Mouse (Mus musculus) CD4-positive, CD25-positive, alpha-beta regulatory T cell, adult 2 months (primary cell): Measurements from ENCODE around the gene Zdhhc23.

Experiments used
- DNase-seq: peaks from one replicate; pipeline ENCODE4 v3.0.0-alpha.2; 2012; ENCODE audit warnings: low read depth, low spot score

The Zdhhc23 gene

DNA sequence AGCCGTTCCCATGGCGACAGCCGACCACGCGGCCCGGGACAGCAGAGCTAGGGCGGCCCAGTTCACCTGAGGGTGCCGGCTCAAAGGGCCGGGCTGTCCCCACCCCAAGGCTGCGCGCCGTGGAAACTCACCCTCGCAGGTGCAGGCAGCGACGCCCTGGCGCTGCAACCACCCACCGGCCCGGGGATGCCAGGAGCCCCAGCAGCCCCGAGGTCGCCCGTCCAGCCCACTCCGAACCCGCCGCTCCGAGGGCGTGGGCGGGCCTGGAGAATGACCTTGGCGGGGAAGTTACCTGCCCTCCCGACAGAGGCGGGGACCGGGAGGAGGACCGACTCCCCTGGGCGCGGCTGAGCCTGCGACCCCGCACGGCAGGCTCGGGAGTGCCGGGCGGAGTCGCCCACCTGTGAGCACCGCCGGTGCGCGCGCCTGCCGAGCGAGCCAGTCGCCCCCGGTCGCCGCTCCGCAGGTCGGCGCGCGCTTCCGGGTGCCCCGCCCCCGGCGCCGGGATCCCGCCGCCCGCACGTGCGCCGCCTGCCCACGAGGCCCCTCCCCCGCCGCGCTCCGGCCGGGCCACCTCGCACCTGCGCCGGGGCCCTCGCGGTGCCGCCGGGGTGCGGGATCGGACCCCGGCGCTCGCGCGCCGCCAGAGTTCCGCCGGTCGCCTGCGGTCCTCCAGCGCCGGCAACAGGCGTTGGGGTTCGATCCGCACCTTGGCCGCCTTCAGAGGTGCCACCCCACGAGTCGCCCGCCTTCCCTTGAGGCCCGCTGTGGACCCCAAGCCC, at the start of gene Zdhhc23:
Gene Zdhhc23, minus strand, starts transcription at position 464 of the 782 bp plus-strand sequence.
- peak; percentile 77 for DNase-seq

DNA sequence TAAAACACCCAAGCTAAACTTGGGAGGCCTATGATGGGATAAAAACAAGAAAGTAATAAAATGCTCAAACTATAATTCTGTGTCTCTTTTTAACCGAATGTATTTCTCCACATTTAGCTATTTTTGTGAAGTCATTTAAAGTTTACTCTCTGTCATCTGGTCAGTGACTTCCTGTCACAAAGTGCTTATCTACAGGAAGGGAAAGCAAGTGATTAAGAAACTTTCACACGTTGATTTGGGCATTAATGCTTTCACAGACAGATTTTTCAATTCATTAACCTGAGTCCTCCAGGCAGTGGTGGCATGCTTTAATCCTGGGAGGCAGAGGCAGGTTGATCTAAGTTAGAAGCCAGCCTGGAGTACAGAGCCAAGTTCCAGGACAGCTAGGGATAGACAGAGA, 49.7 kb upstream of the Zdhhc23 start:
- DNase-seq = no peak

DNA sequence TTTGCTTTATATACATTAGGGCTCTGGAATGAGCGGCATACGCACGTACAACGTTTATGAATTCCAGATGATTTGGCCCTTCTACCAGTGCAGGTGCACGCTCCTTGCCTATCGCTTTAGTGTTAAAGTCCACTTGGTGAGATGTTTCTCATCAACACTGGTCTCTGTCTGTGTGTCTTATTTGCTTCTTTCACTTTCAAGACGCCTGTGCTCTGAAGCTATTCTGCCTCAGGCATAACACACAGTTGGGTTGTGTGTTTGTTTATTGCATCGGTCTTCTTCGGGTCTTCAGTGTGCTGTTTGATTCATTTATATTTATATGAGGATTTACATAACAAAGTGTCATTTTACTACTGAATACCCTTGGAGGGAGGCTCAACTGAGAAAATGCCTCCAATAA, 47.2 kb upstream of the Zdhhc23 start:
- no peak for DNase-seq

DNA sequence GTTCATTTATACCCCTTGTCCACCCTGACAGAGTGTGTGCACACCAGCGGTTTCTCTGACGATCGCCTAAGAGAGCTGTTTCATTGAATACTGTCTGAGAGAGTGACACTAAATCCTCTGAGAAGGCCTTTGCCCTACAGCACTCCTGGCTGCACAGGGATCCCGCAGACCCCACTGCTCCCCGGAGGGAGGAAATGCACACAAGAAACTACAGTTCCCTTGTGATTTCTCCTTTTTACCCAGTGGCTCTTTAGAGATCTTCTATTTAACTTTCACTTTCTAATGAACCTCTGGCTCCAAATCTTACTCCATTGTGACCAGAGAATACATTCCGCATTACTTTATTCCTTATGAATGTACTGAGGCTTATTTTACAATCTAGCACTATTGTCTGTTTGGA, 46.6 kb upstream of the Zdhhc23 start:
- DNase-seq = no peak

DNA sequence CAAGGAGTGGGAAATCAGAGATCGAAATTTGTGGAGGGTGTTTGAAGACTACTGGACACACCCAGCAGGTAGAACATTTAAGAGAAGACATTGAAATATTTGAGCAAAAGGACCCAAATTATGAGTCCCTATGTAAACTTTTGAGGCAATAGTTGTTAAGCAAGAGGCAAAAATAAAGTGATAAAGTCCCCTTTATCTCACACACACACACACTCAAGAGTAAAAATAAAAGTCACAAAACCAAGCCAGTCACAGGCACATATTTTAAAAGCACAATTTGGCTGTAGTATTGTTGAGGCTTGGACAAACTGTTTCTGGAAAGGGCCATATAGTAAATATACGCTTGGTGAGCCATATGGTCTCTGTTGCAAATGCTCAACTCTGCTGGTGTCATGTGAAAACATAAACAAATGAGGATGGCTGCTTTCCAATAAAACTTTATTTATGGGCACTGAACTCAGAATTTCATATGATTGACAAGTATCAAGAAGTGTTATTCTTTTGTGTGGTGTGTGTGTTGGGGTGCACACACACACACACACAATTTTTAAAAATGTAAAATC, 39.5 kb upstream of the Zdhhc23 start:
- DNase-seq = no peak

DNA sequence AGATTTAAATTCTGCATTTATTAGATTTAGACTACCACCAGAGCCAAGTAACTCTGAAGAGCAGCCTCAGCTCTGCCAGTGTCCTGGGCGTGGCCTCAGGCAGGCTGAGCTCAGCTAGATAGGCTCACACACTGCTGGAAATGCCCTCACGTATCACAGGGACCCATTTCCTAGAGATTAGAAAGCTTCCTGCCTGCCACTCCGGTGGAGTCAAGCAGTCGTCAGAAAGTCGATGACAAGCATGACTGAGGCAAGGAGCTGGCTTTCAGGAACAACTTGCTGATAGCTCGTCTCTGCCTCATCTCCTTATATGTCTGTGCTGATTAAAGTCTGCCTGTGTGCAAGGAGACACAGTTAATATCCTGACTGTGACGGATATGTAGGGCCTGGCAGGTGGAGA, 38.8 kb upstream of the Zdhhc23 start:
- peak; percentile 17 for DNase-seq

DNA sequence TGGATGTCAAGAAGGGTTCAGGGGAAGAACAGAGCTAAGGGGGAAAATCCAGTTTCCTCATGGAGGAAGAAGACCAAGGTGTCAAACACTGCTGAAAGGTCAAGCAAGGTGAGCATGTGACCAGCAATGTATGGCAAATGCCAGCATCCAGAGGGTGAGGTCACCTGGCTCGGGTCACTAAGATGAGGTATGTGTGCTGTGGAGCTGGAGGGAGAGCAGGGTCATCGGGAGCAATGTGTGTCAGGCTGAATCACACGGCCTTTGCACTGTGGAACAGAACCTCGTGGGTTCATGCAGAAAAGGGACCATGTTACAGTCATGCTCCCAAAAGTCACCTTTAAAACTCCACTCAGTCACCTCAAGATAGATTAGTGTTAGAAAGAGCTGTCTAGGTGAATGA, 38.1 kb upstream of the Zdhhc23 start:
- no peak for DNase-seq

DNA sequence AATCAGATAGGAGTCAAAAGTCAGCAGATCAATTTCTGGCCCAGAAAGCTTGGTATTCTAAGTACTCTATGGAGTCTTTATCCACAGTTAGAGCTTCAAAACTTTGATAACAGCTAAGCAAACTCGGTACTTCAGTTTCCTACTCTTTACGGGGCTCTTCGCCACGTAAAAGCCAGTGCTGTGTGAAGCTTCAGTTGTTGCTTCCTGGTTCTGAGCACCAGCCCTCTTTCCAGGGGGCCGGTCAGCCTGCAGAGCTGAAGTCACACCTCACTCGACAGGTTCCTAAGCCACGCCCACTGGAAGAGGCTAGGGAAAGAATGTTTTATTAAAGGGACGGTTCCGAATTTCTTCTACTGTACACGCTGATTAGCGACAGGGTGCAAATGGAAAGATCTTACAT, 36.6 kb upstream of the Zdhhc23 start:
- peak; percentile 77 for DNase-seq

DNA sequence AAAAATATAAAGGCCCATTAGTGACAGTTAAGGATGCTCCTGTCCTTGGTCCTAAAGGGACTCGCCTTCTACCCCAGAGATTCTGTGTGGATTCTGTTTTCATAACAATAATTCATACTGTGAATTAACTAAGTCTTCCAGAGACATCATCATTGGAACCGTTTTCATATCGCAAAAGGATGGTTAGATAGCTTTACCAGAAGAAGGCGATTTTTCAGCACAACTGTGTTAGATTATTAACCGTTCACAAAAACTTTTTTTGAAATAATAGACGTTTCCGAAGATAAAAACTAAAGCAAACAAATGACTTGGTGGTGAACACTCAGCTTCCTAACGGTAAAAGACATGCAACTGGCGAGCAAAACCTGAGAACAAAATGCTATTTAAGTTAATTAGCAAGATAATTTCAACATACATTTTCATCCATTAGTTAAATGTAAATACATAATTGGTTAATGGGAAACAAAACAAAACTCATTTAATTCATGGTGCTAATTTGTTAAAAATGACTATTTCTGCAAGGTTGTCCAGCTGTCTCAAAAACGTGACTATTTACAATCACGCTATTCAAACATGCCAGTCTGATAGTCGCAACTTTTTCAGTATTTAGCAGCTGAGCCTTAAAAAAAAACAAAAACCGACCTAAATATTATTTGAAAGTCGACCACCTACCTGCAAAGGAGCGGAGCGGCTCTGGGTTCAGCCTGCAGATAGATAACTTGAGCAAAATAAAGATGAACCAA, 36.0 kb upstream of the Zdhhc23 start:
- no peak for DNase-seq

DNA sequence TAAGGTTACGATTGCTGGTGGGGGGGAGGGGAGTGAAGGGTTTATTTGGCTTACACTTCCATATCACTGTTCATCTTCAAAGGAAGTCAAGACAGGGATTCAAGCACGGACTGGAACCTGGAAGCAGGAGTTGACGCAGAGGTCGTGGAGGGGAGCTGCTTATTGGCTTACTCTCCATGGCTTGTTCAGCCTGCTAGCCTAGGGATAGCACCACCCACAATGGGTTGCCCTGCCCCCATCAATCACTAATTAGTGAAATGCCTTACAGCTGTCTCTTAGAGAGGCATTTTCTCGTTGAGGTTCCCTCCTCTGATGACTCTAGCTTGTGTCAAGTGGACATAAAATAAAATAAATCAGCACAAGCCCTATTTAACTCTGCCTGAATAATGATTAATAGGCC, 31.4 kb upstream of the Zdhhc23 start:
- no peak for DNase-seq

DNA sequence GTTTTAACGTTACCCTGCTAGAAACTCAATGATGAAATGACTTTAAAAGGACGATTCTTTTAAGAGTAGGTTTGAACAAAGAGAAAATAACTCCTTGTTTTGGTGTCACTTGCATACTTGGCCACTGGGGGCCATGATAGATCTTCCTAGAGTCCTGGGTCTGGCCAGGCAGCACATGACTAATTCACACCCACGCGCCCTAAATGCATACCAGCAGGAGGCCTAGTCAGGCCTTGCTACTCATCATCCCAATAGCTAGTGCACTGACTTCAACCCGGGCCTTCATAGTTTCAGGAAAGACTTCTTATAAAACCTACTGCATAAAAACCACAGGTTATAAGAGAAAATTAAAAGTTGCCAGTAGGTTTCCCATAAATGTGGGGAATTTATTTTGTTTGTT, 22.5 kb upstream of the Zdhhc23 start:
- peak; percentile 19 for DNase-seq

DNA sequence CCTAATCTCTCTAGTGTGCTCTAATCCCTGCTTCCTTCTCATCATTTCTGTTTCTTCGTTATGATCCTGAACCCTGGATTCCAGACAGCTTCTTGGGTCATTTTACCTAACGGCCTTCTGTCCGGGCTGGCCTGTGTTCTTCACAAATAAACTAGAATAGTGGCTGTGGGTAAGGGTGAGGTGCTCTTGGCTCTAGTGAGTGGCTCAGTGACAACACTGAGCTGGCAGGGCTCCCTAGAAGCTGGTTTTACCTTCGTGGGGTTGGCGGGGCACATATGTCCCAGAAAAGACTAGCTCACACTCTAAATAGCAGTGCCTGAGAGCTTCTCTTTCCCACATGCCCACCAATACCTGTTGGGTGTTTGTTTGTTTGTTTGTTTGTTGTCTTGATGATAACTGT, 19.9 kb upstream of the Zdhhc23 start:
- DNase-seq = no peak

DNA sequence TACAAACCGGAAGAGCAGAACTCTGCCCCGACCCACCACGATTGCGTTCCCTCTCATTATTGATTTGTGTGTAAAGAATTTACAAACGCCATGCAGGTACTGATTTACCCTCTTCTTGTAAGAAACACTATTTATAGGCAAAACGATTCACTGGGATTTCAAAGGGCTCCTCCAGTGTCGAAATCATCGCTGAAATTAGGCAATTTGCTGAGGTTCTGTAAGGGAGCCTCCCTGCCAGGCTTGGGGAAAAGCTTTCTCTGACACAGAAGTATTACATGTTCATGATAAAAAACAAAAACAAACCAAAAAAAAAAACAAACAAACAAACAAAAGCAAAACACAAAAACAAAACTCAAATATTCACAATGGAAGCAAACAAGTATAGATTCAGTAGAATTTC, 19.5 kb upstream of the Zdhhc23 start:
- no peak for DNase-seq

DNA sequence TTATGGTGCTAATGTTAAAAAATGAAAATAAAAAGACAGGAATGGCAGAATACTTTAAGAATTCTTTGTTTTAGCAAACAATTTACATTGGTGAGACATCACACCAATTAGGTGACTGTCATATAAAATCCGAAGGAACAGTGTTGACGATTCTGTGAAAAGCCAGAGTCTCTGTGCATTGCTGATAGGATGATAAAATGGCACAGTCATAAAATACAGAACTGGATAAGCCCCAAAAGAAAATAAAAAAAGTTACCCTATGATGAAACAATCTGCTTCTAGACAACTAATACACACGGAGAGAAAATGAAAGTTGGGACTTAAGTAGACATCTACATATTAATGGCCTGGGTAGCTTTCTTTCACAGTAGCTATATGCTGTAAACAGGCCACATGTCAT, 15.0 kb upstream of the Zdhhc23 start:
- DNase-seq = no peak

DNA sequence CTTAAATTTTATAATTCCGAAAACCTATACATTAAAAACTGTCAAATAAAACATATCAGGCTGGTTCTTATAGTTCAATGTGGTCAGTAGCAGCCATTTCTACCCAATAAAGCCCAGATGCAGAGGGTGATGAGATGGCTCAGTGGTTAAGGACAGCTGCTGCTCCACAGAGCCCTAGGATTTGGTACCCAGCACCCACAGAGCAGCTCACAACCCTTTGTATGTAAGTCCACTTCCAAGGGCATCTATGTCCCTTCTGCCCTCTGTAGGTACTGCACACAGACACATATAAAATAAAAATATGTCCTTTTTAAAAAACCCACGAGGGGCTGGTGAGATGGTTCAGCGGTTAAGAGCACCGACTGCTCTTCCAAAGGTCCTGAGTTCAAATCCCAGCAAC, 6.7 kb upstream of the Zdhhc23 start:
- DNase-seq = no peak

DNA sequence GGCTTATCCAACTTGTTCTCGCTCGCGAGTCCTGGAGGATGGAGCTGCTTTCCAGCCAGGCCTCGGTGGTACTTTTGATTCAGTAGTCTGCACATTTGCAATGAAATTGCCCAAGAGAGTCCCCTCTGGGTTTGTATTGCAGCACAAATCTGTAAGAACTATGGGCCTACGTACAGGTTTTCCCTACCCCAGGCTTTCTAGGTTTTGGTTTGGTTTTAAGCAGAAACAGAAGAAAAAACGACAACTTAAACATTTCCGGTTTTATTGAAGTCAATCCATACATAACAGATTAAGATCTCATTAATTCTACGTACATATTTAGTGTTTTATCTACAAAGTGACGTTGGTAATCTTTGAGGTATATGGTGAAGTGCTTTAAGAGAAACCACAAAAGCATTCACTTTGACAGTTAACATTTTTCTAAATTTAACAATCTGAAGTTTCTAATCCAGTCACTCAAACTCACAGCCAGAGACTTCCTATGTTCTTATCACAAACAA, 569 bp upstream of the Zdhhc23 start:
- DNase-seq = peak; percentile 54

DNA sequence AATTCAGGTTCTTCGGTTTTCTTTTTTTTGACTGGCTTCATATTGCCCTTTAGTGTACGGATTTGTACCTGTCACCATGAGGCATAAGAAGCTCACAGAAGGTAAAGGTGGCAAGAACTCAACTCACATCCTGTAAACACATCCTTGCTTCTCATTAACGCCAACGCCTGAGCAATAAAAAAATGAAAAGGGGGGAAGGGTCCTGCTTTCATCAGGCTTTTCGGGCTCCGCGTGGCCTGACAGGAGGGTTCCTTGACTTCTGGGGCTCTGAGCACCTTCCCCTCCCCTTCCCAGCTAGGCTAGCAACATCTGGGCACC, 622 bp downstream of the Zdhhc23 start:
- DNase-seq = no peak

DNA sequence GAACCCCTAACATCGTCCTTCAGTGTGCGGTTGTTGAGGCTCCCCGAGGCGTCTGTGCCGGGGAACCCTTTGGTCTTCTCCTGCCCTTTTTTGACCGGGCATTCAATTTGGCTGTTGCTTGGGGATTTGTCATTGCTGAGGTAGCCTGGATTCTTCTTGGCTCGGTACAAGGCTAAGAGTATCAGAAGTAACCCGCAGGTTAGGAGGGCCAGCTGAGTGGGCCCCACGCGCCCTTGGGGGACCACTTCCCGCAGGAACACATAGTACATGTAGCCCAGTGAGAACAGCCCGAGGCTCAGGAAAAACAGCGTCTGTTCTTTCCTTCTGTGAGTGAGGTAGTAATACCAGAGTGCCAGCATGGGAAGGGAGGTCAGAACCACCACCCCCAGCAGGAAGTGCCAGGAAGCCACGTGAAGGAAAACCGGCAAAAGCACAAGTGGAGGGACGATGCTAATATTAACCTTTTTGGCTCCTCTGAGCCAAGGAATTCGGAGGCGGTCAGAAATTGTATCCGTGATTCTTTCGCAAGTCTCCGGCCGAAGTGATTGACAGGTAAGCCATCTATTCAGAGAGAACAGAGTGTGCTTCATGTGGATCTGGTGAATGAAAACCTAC, 5.9 kb downstream of the Zdhhc23 start:
- no peak for DNase-seq

DNA sequence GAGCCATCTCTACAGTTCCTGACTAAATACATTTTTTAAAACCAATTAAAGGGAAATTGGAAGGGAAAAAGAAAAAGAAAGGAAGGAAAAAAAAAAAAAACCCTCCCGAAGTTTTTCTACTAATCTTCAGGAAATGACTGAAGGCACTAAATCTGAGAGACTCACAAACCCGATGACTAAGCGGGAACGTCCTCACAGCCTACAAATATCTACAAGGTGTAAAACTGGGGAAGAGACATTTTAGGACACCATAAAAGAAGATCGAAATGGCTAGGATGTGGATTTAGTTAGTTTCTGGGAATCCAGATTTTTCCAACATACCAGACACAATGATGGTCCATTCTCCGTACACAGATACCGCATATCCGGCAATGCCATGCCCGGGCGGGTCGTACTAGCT, 6.4 kb downstream of the Zdhhc23 start:
- no peak for DNase-seq

DNA sequence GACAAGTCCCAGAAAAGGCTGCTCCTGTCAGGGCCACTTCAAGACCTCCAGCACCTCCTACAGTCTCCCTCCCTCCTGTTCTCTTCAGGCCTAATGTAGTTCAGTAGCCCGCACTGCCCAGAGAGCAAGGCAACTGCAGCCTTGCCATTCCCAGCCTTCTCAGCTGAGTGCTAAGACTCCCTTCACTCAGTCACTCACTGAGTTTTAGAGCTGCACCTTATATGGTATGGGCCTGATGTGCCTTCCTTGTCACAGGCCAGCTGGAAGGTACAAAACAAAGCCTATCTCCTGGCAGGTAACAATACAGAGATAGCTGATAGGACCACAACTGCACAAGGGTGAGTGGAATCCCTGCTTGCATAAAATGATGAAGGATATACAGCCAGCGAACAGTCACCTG, 7.2 kb downstream of the Zdhhc23 start:
- no peak for DNase-seq

DNA sequence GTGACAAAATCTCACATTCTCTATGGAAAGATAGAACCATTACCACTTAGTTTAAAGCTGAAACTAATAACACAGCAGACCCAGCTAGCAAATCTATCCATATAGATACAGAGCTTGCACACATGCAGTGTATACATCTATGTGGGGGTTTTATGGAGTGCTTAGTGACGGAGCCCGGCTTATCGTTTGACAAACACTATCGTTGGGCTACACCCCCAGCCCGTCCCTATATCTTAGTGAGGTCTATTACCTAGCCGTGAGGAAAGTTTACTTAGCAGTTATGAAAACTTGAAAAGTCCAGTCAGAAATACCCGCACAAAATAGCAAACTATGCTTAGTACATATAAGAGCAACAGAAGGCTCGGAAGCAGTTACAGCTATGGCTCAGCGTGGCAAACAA, 7.8 kb downstream of the Zdhhc23 start:
- DNase-seq = no peak

DNA sequence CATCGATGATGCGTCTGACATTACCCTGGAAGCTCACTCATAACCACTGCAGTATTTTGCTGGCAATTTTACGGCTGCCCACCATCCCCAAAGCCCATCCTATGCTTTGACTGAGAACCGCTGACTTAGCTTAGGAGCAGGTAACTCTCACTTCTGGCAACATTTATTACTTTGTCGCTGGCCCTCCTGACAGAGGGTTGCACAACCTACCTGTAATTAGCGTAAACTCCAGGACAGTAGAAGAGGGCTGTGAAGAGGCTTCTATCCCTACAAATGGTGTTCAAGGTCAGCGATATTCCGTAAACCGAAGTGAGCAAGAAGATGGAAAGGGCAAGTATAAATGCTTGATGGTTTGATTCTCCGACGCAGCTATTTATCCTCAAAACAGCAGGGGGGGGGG, 8.4 kb downstream of the Zdhhc23 start:
- no peak for DNase-seq

DNA sequence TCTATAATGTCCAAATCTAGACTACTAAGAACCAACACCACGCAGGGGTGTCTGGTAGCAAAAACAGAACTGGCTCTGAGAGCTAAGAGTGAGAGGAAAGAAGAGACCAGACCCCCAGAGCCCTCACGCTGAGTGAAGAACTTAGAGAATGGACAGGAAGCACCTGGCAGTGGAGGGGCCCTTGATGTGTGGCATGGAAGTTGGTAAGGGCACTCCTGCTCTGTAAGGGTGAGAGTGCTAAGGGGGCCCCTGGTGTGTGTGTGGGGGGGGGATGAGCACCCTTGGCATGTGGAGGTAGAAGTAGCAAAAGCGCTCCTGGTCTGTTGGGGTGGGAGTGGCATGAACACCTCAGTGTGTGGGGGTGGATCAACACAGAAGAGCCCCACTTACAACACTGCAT, 9.2 kb downstream of the Zdhhc23 start:
- no peak for DNase-seq
